9 mouse cellular contexts compared by ENCODE assay signal in the genomic region with DNA sequence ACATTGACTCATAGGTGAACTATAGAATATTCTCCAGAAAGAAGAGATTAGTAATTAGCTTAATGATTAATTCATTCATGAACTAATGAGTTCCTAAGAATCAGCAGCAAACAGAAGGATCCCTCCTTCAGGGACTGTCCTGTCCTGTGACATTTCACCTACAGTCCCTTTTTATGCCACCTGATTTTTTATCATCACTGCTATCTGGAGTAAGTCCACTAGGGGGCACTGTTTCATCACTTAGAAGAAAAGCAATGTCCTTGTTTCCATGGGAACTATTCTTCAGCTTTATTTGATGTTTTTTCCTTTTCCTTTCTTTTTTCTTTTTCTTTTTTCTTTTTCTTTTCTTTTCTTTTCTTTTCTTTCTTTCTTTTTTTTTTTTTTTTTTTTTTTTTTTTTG.
DNase-seq lines count a peak whose midpoint lies in the region; ATAC-seq and TF ChIP-seq lines count a peak whose summit lies in the region.
"Had no signal": no experiment of that assay in that cellular context is flagged by ENCODE, and none has a peak within 500 bp of the region (broad histone marks: within the 10 kb centered on the region; RNA-seq: fewer than 3 reads in every experiment).

No protein-coding gene starts in this region.

- no peaks in the 10 kb centered on the region for H3K9me3 ChIP-seq in midbrain, embryonic 11.5 days (ENCODE audit: control insufficient read depth, low read length)
- no peaks in the 10 kb centered on the region for H3K9me3 ChIP-seq in midbrain, embryonic 10.5 days (replicated peaks)
- H3K9me3 ChIP-seq: hindbrain, embryonic 15.5 days had no signal

- H3K9ac ChIP-seq in midbrain, embryonic 11.5 days (ENCODE audit: low read length): no peak overlapping the region
- H3K9ac ChIP-seq: hindbrain, embryonic 15.5 days had no signal

- DNase-seq in cerebellum, adult 11 months: peak; percentile 41
- peak; percentile 97 for DNase-seq in midbrain, embryonic 11.5 days (ENCODE audit: low spot score, missing footprints)
- no peak for DNase-seq in midbrain, embryonic 10.5 days (ENCODE audit: low spot score)
- peak; percentile 3 for DNase-seq in T-cell, adult 2 months (ENCODE audit: low spot score)
- peak; percentile 70 for DNase-seq in embryo, embryonic 9.5 days (ENCODE audit: extremely low spot score)
- DNase-seq in layer of hippocampus, adult 2 months (ENCODE audit: low spot score in 2 of 2): peak; percentile 67 to 68
- peak; percentile 77 for DNase-seq in retina, postnatal 1 day

- H3K27ac ChIP-seq in midbrain, embryonic 11.5 days (ENCODE audit: low read depth, low read length): no peak overlapping the region
- H3K27ac ChIP-seq in midbrain, embryonic 10.5 days (replicated peaks): no peak overlapping the region
- no peak overlapping the region for H3K27ac ChIP-seq in layer of hippocampus, adult 2 months
- H3K27ac ChIP-seq: hindbrain, embryonic 15.5 days had no signal

- ATAC-seq in cerebellum, adult (ENCODE audit: insufficient number of reproducible peaks, low FRiP score, low TSS enrichment): no peak
- peak; percentile 54; the same call in 1 of the 2 replicates for ATAC-seq in midbrain, embryonic 11.5 days (ENCODE audit: low FRiP score)

- no peaks in the 10 kb centered on the region for H3K36me3 ChIP-seq in midbrain, embryonic 11.5 days (ENCODE audit: control insufficient read depth, insufficient read depth, low read length)
- H3K36me3 ChIP-seq in midbrain, embryonic 10.5 days: no peaks in the 10 kb centered on the region
- H3K36me3 ChIP-seq: hindbrain, embryonic 15.5 days had no signal

- H3K4me3 ChIP-seq in midbrain, embryonic 11.5 days (ENCODE audit: low read depth, low read length): no peak overlapping the region
- no peak overlapping the region for H3K4me3 ChIP-seq in midbrain, embryonic 10.5 days
- no peak overlapping the region for H3K4me3 ChIP-seq in layer of hippocampus, adult 2 months
- H3K4me3 ChIP-seq: hindbrain, embryonic 15.5 days had no signal

- no peaks in the 10 kb centered on the region for H3K27me3 ChIP-seq in midbrain, embryonic 11.5 days (ENCODE audit: control insufficient read depth, insufficient read depth, low read length)
- no peaks in the 10 kb centered on the region for H3K27me3 ChIP-seq in midbrain, embryonic 10.5 days (ENCODE audit: low read depth, poor library complexity, severe bottlenecking)
- H3K27me3 ChIP-seq: hindbrain, embryonic 15.5 days had no signal

- H3K4me2 ChIP-seq in midbrain, embryonic 11.5 days: no peak overlapping the region
- H3K4me2 ChIP-seq: hindbrain, embryonic 15.5 days had no signal

- peak; percentile 94 for TF ChIP-seq CTCF in layer of hippocampus, adult 2 months (conservative IDR thresholded peaks at IDR 0.05)

- no peaks in the 10 kb centered on the region for H3K4me1 ChIP-seq in midbrain, embryonic 11.5 days (ENCODE audit: control insufficient read depth, insufficient read depth, low read length)
- no peaks in the 10 kb centered on the region for H3K4me1 ChIP-seq in midbrain, embryonic 10.5 days
- H3K4me1 ChIP-seq: hindbrain, embryonic 15.5 days had no signal
